Mouse (Mus musculus) stomach, embryonic 16.5 days (tissue): ENCODE measurements at regions not wholly inside any gene's neighbourhood (a gene's known extent, or its start where the extent isn't known, plus 50 kb on each side); places are given as distances from the start of the nearest gene placed in this dataset.

Experiments used
- ATAC-seq: fragments of 200-750 bp; cut with Nextera tagmentation; 2 replicates; pipeline ENCODE4 v1.8.0; 2017; ENCODE audit warnings: moderate number of reproducible peaks, moderate TSS enrichment; ENCODE audit not compliant: insufficient read depth, low FRiP score
- H3K27ac ChIP-seq: fragments of 300-500 bp; sonication (generic); 2 replicates; pipeline ENCODE4 v1.5.1; 2014; ENCODE audit warnings: low read length
- H3K27me3 ChIP-seq: fragments of 300-500 bp; sonication (generic); 2 replicates; pipeline ENCODE4 v1.6.1; 2014; ENCODE audit warnings: low read length, control low read depth, mixed read lengths; ENCODE audit not compliant: control insufficient read depth, insufficient read depth
- H3K36me3 ChIP-seq: fragments of 300-500 bp; sonication (generic); 2 replicates; pipeline ENCODE4 v1.6.1; 2014; ENCODE audit warnings: low read length; ENCODE audit not compliant: control insufficient read depth, insufficient read depth
- H3K4me1 ChIP-seq: fragments of 300-500 bp; sonication (generic); 2 replicates; pipeline ENCODE4 v1.6.1; 2014; ENCODE audit warnings: low read length, control low read depth, mixed read lengths; ENCODE audit not compliant: control insufficient read depth, insufficient read depth
- H3K4me2 ChIP-seq: fragments of 300-500 bp; sonication (generic); 2 replicates; pipeline ENCODE4 v1.6.1; 2014; ENCODE audit warnings: low read depth, low read length, mixed read lengths
- H3K4me3 ChIP-seq: fragments of 300-500 bp; sonication (generic); replicated peaks from 2 replicates; pipeline ENCODE4 v1.5.1; 2014; ENCODE audit warnings: mild to moderate bottlenecking, low read length
- H3K9ac ChIP-seq: fragments of 300-500 bp; sonication (generic); 2 replicates; pipeline ENCODE4 v1.6.1; 2014; ENCODE audit warnings: low read length
- H3K9me3 ChIP-seq: fragments of 300-500 bp; sonication (generic); replicated peaks from 2 replicates; pipeline ENCODE4 v1.6.1; 2016; ENCODE audit warnings: low read length, control low read depth; ENCODE audit not compliant: control insufficient read depth
- WGBS: fragments of 180-500 bp; shearing (Covaris S2); extraction: QIAGEN DNeasy Blood & Tissue Kit; methylation state at CpG from one replicate; pipeline ENCODE4 v1.1.7; 2014; 5-methylcytosine and 5-hydroxymethylcytosine counted together

- H3K27me3 ChIP-seq, result no peaks in the 10 kb centered on the region
- no peak overlapping the region for H3K4me3 ChIP-seq
- peak overlapping the region; percentile 78; the same call in 1 of the 2 replicates for H3K27ac ChIP-seq
- 79% methylated on average over 5 of the region's 5 CpGs for WGBS
- peak; percentile 53; the same call in 1 of the 2 replicates for ATAC-seq
- no peak overlapping the region for H3K9ac ChIP-seq
- H3K36me3 ChIP-seq, result no peaks in the 10 kb centered on the region
- no peaks in the 10 kb centered on the region for H3K9me3 ChIP-seq
- 0 out of 2 replicates have a peak, but pooled peaks cover 6% of the 10 kb centered on the region for H3K4me1 ChIP-seq
- no peak overlapping the region for H3K4me2 ChIP-seq
These were observed 97.2 kb upstream of the Nfe2l3 start for GRCm38 (mm10) chr6:51335314-51335713.

GRCm38 (mm10) chr6:51339301-51339700 is 93.2 kb upstream of the Nfe2l3 start:
- Histone ChIP-seq H3K27ac (no peak overlapping the region), H3K4me1 (0 out of 2 replicates have a peak, but pooled peaks cover 6% of the 10 kb centered on the region), H3K9ac (no peak overlapping the region), H3K9me3 (no peaks in the 10 kb centered on the region), H3K27me3 (no peaks in the 10 kb centered on the region), H3K36me3 (no peaks in the 10 kb centered on the region), H3K4me2 (no peak overlapping the region), H3K4me3 (no peak overlapping the region)
- no peak for ATAC-seq
- WGBS, result 82% methylated on average over 2 of the region's 2 CpGs

GRCm38 (mm10) chr6:51347721-51348120 is 84.7 kb upstream of the Nfe2l3 start:
- ATAC-seq, result no peak
- Histone ChIP-seq H3K4me3 (no peak overlapping the region), H3K36me3 (no peaks in the 10 kb centered on the region), H3K4me1 (no peaks in the 10 kb centered on the region), H3K9me3 (no peaks in the 10 kb centered on the region), H3K4me2 (no peak overlapping the region), H3K27me3 (no peaks in the 10 kb centered on the region), H3K27ac (no peak overlapping the region), H3K9ac (no peak overlapping the region)
- 54% methylated on average over 9 of the region's 9 CpGs for WGBS

GRCm38 (mm10) chr6:51349771-51350170 is 82.7 kb upstream of the Nfe2l3 start:
- Histone ChIP-seq H3K4me2 (no peak overlapping the region), H3K27me3 (no peaks in the 10 kb centered on the region), H3K9me3 (no peaks in the 10 kb centered on the region), H3K4me1 (no peaks in the 10 kb centered on the region), H3K27ac (no peak overlapping the region), H3K9ac (no peak overlapping the region), H3K36me3 (no peaks in the 10 kb centered on the region), H3K4me3 (no peak overlapping the region)
- WGBS, result 49% methylated on average over 3 of the region's 3 CpGs
- no peak for ATAC-seq

- Histone ChIP-seq H3K4me1 (no peaks in the 10 kb centered on the region; the same call in 1 of the 2 replicates), H3K27me3 (no peaks in the 10 kb centered on the region), H3K9ac (no peak overlapping the region), H3K36me3 (no peaks in the 10 kb centered on the region), H3K27ac (no peak overlapping the region), H3K4me2 (no peak overlapping the region), H3K9me3 (no peaks in the 10 kb centered on the region), H3K4me3 (no peak overlapping the region)
- no peak for ATAC-seq
- 48% methylated on average over 11 of the region's 11 CpGs for WGBS
These were observed 77.4 kb upstream of the Nfe2l3 start for GRCm38 (mm10) chr6:51355041-51355440.

GRCm38 (mm10) chr6:51361611-51362180 is 70.8 kb upstream of the Nfe2l3 start:
- Histone ChIP-seq H3K27ac (0 out of 2 replicates have a peak overlapping the region, but pooled peaks have one; percentile 5), H3K9me3 (no peaks in the 10 kb centered on the region), H3K4me3 (no peak overlapping the region), H3K4me2 (no peak overlapping the region), H3K9ac (no peak overlapping the region), H3K27me3 (no peaks in the 10 kb centered on the region), H3K36me3 (no peaks in the 10 kb centered on the region), H3K4me1 (no peaks in the 10 kb centered on the region; the same call in 1 of the 2 replicates)
- 65% methylated on average over 12 of the region's 12 CpGs for WGBS
- ATAC-seq, result no peak

GRCm38 (mm10) chr6:51362475-51363226 is 69.8 kb upstream of the Nfe2l3 start:
- peak overlapping the region; percentile 49 for H3K4me2 ChIP-seq
- WGBS, result 7% methylated on average over 15 of the region's 15 CpGs
- peak overlapping the region; percentile 29 for H3K4me3 ChIP-seq
- no peaks in the 10 kb centered on the region for H3K36me3 ChIP-seq
- H3K27ac ChIP-seq, result peak overlapping the region; percentile 31; the same call in 1 of the 2 replicates
- H3K9ac ChIP-seq, result no peak overlapping the region
- H3K4me1 ChIP-seq, result no peaks in the 10 kb centered on the region; the same call in 1 of the 2 replicates
- peak; percentile 72; the same call in 1 of the 2 replicates for ATAC-seq
- H3K27me3 ChIP-seq, result no peaks in the 10 kb centered on the region
- no peaks in the 10 kb centered on the region for H3K9me3 ChIP-seq

- no peak overlapping the region for H3K4me2 ChIP-seq
- no peak overlapping the region for H3K27ac ChIP-seq
- H3K9me3 ChIP-seq, result no peaks in the 10 kb centered on the region
- no peak overlapping the region for H3K9ac ChIP-seq
- H3K27me3 ChIP-seq, result no peaks in the 10 kb centered on the region
- H3K36me3 ChIP-seq, result no peaks in the 10 kb centered on the region
- no peak for ATAC-seq
- H3K4me3 ChIP-seq, result no peak overlapping the region
- WGBS, result 57% methylated on average over 6 of the region's 6 CpGs
- no peaks in the 10 kb centered on the region for H3K4me1 ChIP-seq
These were observed 67.7 kb upstream of the Nfe2l3 start for GRCm38 (mm10) chr6:51364776-51365175.

- H3K27ac ChIP-seq, result no peak overlapping the region
- WGBS, result 64% methylated on average over 6 of the region's 6 CpGs
- ATAC-seq, result no peak
- H3K4me3 ChIP-seq, result no peak overlapping the region
- H3K9me3 ChIP-seq, result no peaks in the 10 kb centered on the region
- no peak overlapping the region for H3K9ac ChIP-seq
- H3K4me1 ChIP-seq, result peaks cover 6% of the 10 kb centered on the region; the same call in 1 of the 2 replicates
- no peak overlapping the region for H3K4me2 ChIP-seq
- no peaks in the 10 kb centered on the region for H3K36me3 ChIP-seq
- H3K27me3 ChIP-seq, result no peaks in the 10 kb centered on the region
These were observed 62.7 kb upstream of the Nfe2l3 start for GRCm38 (mm10) chr6:51369771-51370170.
